Mouse (Mus musculus): ENCODE results near the gene Cdh6.

Cdh6 gene

DNA sequence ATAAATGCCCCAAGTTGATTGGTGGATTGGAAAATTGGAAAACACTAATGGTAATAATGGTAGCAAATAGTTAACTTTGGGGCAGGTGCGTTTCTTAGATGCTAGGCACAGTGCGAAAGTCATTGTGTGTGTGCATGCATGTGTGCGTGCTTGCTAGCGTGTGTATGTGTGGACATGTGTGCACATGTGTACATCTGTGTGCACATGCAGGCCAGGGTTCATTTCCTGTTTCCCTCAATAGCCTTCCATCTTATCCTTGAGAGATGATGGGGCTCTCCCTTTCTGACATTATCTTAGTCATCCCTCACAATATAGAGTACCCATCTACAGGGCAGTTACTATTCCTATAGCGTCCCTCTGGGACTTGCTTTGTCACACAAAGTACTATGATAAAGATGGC, 17.7 kb downstream of the Cdh6 start:
- no peak for DNase-seq

DNA sequence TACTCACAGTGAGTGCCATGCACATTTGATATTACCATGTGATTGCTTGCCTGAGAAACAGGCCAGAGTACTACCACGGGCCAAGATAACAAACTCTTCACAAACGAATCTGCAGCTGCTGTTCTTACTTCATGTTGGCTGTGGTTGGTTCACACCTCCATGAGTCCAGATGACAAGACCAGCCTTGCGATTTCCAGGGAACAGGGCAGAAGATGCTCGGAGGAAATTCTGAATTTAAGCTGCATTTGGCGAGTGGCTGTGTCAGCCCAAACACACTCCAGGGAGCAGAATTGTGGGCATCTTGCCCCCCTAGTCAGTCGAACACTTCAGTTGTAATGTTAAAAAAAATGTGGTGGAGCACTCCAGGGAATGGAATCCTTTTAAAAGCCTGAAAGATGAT, 18.1 kb downstream of the Cdh6 start:
- no peak for DNase-seq

DNA sequence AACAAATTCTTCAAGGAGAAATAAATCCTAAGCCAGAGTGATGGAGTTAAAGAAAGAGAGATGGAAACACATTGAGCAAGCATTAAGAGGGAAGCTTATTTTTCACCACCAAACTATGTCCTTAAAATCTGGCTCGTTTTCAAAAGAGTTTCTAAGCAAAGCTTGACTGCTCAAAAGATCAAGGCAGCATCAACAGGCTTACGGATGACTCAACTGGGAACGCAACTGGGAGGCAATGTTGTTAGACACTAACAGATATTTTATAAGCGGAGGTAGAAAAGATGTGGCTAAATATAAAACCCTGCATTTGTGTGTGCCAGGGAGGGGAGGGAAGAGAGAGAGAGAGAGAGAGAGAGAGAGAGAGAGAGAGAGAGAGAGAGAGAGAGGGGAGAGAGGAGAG, 31.5 kb downstream of the Cdh6 start:
- DNase-seq, result no peak

DNA sequence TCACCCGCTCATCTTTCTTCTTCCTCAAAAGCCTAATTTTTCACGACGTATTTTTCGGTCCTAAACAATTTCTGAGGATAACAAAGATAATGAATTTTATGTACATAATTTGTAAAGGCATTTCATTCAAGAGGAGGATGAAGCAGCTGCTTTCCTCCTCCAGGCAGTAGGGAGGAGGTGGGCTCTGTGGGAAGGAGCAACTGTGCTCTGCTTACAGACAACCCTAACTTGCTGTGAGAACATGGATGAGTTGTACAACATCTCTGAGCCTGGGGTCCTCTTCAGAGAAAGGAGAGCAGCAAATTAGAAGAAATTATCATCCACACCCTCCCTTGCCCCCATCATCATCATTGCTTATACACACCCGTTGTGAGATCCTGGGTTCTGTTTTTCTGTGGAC, 33.8 kb downstream of the Cdh6 start:
- no peak for DNase-seq

DNA sequence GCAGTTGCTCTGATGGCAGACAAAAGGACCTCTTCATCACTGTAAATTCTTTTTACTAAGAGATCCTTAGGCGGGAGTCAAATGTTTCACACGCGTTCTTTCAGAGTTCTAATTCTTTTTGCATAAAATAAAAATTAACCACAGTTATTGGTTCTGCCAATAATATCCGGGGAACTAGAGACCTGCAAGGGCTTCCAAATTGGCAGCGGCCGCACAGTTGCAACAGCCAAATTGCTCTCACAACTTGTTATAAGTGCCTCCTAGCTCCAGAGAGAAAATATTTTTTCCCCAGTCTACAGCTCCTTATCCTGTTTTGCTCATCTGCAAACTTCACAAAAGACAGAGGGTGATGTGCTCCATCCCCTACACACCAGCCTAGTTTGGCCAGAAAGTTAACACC, 36.3 kb downstream of the Cdh6 start:
- DNase-seq, result peak; percentile 18 to 34

DNA sequence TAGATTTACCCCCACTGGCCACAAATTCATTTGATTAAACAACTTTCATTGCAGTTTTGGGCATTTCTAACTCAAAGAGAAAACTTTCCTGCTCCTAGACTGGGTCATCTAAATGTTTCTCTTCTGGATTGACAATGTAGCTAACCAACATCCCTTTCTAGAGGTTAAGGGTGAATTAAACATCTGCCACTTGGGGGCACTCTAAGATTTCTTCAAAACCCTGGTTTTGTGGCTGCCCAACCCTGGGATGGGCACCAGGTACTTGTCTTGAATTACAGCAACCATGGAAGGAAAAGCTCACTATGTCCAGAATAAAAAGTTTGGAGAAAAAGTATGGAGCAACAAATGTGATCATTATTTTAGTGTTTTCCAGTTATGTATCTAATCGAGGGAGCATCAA, 39.4 kb downstream of the Cdh6 start:
- DNase-seq, result peak; percentile 73 to 74

DNA sequence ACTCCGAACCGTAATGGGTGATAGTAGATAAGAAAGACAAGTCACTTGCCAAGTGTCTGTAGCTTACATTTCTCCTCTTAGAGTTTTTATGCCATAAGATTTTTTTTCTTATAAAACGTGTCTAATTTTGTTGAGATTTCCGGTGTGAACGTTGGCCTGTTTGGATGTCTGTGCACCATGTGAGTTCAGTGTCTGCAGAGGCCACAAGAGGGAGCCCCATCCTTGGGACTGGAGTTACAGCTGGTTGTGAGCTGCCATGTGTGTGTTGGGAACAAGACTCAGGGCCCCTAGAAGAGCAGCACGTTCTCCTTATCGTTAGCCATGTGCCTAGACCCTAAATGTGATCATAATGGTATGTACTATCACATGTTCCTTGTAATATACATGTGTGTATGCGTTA, 40.1 kb downstream of the Cdh6 start:
- DNase-seq, result peak in 1 of 2 experiments; percentile 14

DNA sequence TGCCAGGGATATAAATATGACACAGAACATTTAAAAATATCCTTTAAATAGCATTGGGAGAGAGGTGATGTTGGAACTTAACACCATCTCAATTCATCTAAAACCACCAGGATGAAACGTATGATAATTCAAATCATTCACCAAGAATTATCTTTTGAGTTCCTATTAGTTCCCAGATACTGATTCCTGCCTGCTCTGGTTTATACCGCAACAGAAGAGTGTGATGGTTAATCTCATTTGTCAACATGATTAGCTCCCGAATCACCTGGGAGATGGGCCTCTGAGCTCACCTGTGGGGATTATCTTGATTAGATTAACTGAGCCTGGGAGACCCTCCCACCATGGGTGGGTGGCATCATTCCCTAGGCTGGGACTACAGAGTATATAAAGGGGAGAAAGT, 41.0 kb downstream of the Cdh6 start:
- DNase-seq, result no peak

DNA sequence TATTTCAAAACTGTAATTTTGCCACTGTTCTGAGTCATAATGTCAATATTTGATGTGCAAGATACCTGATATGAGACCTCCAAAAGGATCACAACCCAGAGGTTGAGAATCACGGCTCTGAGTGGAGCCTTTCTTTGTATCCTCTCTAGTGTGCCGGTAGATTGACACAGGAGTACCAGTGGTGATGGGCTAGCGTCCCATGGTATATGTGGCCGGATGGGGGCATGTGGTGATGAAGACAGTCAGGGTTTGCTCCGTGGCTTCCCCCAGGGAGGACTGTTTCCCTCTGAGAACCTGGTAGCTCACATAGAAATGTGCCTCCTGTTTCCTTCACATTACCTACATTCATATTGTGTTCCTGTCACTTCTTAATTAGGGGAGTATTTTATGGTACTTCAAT, 43.2 kb downstream of the Cdh6 start:
- DNase-seq, result no peak

DNA sequence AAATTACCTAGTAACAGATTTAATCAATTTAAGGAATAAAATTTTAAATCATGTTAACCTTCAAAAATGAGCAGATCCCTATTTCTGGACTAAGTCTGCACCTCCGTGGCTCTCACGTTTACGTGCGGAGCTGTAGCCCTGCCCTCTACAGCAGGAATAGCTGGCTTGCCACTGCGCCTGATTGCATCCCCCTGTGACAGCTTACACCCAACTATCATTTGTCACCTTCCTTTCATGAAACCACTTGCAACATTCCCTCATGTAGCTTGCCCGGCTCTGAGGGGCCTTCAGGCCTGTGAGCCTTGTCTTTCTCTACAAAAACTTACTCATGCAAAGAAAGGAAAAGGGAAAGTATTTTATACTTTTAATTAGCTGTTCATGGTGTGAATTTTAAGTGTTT, 73.1 kb downstream of the Cdh6 start:
- no peak for DNase-seq

DNA sequence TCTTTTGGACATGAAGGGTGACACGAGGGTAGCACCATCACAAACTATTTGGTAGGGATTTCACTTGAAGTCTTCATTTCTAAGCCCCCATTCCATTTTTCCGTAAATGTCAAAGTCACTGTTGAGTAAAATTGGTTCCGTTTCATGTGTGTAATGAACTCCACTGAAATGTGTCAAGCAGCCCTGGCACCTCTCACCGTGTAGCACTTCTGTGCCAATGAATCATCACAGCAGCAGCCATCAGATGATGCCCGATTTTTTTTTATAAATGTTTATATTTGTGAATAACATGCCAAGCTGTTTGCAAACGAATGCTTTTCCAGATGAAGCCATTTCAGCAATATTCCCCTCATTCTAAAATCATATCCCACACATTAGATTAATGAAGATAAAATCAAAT, 75.6 kb downstream of the Cdh6 start:
- DNase-seq, result peak; percentile 47 to 53

DNA sequence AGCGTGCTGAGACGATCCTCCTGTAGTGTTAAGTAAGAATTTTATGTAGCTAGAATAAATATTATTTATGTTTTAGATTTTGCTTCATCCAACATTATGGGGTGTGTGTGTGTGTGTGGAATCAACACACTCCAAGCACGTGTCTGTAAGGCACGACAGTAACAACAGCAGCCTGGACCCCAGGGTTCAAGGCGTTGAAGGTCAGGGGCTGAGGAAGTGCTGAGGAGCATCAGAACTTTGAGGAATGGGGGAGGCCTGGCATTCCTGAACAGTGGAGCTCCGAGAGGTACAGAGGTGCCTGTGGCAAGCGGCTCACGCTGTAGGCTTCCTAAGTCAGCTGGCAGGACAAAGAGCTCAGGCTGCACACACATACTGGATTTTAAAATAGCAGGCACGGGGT, 78.1 kb downstream of the Cdh6 start:
- no peak for DNase-seq

DNA sequence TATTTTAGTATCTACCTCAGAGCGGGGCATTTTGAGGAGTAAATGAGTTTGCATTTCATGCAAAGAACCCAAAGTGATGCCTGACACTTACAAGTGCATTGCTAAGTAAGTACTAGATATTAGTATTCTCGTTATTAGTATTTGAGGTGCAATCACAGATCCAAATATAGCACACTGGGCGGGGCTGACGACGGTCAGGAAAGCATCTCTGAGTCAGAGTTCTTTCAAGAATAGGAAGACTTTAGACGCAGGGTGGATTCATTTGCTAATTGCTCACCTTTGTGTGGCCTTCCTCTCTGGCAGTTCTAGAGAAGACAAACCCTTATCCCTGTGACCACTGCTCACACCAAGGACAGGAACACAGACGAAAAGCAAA, 78.6 kb downstream of the Cdh6 start:
- DNase-seq, result no peak

DNA sequence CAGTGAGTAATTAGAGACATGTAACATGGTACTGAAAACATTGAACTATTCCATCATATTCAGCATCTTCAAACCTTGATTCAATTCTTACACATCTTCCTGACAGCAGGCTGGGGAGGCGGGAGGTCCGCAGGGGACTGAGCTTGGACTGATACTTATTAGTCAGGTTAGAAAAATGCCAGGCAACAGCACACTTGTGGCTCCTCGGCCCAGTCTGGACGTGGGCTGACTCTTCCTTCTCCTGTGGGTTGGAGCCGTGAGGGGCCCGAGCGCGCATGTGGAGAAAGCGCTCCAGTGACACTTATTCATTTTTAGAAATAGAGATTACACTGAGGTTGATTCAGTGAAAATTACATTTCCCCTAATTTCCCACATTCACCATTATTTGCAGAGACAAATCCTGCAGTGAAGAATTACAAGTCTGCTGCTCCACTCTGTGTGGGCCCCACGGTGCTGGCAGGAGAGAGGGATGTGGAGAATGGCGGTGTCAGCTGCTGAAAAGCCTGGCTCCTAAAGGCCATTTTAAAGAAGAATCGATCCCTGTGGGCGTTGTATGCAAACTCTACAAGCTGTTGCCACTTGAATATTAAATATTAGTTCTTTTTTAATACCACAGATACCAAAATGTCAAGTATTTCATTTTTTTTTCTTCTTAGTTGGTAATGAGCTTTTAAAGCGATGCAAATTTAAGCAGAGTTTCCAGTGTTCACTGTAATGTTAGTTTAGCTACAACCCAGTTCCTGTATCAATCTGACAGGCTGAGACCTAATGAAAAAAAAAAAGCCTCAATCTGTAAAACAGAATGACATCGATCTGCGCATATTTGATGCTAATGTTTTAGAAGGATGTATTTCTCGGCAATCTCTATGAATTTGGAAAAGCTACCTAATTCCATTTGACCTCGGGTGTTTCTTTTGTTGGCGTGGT, 79.3 kb downstream of the Cdh6 start:
- DNase-seq, result peak in 1 of 2 experiments; percentile 12

DNA sequence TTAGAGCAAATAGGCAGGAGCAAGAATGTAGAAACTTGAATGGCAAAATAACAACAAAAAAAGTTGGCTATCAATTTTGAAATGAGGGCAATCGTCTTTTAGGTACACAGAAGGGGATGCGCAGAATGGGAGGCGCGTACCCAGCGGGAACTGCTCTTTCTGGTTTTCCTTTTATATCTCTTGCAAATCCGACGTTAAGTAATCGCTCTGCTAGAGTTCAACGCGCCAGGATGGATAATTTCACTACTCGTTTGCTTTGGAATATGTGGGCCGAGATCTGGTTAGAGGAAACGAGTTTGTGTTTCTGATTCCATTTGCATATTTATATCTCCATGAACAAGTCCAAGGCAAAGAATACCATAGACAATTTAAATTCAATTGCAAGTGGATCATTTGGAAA, 81.4 kb downstream of the Cdh6 start:
- DNase-seq, result no peak

DNA sequence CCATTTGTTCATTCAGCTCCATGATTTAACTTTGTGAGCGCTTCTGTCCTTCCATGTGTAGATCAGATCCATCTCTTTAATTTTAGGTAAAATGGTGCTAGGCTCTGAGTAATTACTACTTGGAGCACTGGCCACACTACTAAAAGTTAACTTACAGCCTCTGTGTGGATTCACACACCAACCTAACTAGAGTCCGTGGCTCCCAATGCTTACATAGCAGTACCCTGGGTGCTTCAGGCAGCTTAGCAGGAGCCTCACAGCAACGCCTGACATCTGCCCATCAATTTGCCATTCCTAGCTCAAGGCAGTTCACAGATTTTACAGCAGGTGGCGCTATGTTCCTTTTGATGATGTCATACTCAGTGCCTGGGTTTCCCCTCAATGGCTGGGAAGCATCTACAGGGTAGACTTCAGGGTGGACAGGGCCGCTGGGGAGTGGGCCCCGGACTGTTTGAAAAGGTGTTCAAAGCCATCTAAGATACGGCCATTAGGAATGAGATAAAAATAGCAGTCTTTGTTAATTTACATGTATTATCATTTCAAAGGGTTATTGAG, 84.9 kb downstream of the Cdh6 start:
- DNase-seq, result peak; percentile 70 to 80

DNA sequence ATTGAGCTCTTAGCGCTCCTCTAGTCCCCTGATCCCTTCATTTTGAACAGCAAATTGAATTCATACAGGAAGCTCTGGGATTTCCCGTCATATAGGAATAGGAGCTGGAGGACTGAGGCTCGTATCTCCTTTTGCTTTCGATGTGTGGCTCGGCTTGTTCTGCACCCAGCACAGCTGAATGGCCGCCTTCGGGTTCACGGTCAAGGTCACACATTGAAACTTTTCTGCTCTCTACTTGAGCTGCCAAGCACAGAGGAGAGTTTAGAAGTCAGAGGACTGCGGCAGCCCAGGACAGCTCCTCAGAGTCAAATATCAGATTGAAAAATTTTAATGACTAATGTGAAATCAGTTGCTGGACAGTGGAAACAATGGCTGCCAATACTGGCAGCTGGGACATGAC, 88.7 kb downstream of the Cdh6 start:
- no peak for DNase-seq

DNA sequence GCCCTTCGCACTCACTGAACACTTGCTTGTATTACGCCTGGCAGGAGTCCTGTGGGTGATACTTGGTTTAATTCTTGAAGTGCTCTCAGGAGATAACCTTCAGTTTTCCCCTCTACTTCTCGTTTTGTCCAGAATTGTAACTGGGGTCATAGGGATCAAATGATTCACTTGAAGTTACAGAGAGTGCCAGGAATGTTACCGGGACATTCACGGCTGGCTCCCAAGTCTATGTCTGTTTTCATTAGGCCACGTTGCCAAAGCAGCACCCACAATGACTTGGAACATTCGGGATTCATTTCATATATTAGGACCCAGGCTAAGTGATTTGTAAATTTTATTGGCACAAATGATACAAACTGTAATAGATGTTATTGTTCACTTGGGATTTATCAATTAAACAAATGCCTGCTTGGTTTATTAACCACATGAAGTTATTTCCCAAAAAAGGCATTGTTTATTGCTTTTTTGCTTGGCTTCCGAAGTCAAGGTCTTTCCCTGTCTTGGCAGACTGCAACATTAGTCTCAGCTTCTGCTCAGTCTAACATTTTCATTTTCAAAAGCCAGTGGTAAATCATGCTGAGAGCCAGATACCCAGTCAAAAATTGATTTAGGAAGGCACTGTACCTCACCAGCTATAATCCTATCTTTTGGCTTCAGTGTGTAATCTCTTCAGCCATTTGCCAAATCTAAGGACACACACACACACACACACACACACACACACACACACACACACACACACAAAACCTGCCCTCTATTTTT, 96.4 kb downstream of the Cdh6 start:
- DNase-seq, result peak; percentile 29 to 34

DNA sequence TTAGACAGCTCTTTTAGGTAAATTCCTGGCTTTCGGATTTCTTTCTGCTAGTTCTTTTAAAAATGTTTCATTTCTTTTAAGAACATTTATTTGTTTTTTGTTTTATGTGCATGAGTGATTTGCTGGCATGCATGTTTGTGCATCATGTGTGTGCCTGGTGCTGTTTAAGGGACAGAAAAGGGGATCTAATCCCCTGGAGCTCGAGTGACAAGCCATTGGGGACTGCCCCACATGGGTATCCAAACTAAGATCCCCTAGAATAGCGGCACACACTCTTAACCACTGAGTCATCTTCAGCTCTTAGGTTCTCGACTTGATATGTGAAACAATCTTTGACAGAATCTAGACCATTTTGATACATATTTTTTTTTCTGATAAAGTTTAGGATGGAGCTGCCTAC, 99.4 kb downstream of the Cdh6 start:
- no peak for DNase-seq

DNA sequence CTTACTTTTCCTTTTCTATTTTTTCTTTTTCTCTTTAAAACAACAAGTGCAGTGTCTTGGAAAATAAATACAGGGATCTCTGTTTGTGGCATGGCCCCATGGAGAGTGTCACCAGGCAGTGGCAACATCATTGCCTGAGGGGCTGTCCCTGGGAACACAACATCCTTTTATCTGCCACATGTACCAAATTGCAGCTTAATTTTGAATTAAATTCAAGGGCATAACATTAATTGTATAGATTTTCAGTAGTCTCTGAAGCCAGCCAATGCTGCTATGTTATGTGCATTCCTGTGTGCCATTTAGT, 105.3 kb downstream of the Cdh6 start:
- no peak for DNase-seq

DNA sequence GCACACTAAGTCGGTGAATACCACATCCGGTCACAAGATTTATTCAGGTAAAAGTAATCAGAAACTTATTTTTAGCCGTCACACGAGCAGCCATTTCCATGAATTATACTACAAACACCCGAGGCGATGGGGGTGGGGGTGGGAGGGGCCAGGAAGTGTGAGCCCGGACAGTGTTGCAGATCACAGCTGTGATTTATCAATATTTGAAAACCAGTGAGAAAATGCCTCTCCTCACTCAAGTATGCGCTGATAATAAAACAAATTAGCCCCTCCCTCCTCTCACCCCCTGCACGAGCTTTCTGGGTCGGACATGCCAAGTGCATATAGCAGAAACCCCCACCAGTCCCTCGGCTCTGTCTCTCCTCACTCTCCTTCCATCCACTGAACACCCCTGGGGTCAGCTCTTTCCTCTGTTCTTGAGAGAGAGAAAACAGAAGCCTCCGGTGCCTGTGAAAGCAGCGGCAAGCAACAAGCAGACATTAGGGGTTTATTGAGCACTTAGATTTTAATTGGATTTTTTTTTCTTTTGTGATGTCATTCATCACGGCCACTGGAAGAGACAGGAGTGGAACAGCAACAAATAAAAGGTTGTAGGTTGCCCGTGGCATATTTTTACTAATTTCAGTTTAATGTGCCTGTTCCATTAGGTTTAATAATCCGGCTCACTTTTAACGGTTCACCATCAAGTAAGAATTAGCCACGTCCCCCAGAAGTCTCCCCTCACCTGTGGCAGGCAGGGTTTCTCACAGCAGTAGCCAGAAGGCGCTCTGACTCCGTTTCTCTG, 105.9 kb downstream of the Cdh6 start:
- DNase-seq, result no peak

DNA sequence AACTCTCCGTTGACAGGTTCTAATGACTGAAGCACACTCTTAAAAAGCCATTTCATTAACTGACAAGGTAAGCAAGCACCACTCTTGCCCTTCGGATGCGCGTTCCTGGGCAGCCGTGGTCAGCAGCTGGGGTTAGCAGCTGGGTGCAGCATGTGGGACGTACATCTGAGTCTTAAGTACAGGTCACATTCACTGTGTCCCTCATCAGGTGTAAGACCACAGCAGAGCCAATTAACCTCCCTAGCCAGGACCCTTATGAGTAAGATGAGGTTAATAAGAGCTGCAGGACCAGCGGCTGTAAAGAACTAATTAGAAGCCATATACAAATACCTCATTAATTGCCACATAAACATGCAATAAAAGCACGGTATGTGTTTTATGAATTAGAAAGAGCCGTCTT, 106.7 kb downstream of the Cdh6 start:
- no peak for DNase-seq

DNA sequence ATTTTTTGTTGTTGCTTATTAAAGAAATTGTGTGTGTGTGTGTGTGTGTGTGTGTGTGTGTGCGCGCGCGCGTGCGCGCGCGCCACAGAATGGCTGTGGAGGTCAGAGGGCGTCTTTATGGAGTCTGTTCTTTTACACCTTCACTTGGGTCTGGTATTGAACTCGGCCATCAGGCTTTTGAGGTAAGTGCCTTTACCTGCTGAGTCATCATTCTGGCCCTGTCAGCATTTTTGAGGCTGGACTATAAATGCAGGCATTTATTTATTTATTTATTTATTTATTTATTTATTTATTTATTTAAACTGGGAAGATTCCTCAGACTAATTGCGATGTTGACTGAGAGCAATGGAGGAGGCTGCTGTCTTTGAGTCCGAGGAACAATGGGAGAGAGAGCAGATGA, 109.8 kb downstream of the Cdh6 start:
- no peak for DNase-seq

Measured in cerebellum, postnatal 10 days (tissue).